Mouse (Mus musculus): ENCODE data around the gene Csde1.

Csde1 gene

GRCm38 (mm10) chr3:103020249-103020942 lies at the start of gene Csde1:
Gene Csde1 (plus strand): TSS chr3:103020426.
- peak; percentile 96 for DNase-seq (ENCODE audit: low read depth, low spot score)

GRCm38 (mm10) chr3:102970508-102970907 lies 49.7 kb upstream of the Csde1 start:
- DNase-seq (ENCODE audit: low read depth, low spot score): no peak

- no peak for DNase-seq (ENCODE audit: low read depth, low spot score)
These were observed 43.3 kb upstream of the Csde1 start for GRCm38 (mm10) chr3:102976906-102977305.

GRCm38 (mm10) chr3:102979550-102980348 lies 40.5 kb upstream of the Csde1 start:
- DNase-seq (ENCODE audit: low read depth, low spot score): no peak

- DNase-seq (ENCODE audit: low read depth, low spot score): no peak
These were observed 39.9 kb upstream of the Csde1 start for GRCm38 (mm10) chr3:102980349-102980736.

- DNase-seq (ENCODE audit: low read depth, low spot score): no peak
These were observed 29.2 kb upstream of the Csde1 start for GRCm38 (mm10) chr3:102991041-102991440.

- no peak for DNase-seq (ENCODE audit: low read depth, low spot score)
These were observed 27.3 kb upstream of the Csde1 start for GRCm38 (mm10) chr3:102992936-102993335.

GRCm38 (mm10) chr3:102995233-102995604 lies 25.0 kb upstream of the Csde1 start:
- no peak for DNase-seq (ENCODE audit: low read depth, low spot score)

- peak; percentile 85 for DNase-seq (ENCODE audit: low read depth, low spot score)
These were observed 24.5 kb upstream of the Csde1 start, which contains the start of gene Sike1 for GRCm38 (mm10) chr3:102995605-102996321. Gene Sike1 (plus strand): TSS chr3:102995708.

GRCm38 (mm10) chr3:102997036-102997435 lies 23.2 kb upstream of the Csde1 start:
- no peak for DNase-seq (ENCODE audit: low read depth, low spot score)

GRCm38 (mm10) chr3:102997591-102997990 lies 22.6 kb upstream of the Csde1 start:
- no peak for DNase-seq (ENCODE audit: low read depth, low spot score)

GRCm38 (mm10) chr3:103001595-103001994 lies 18.6 kb upstream of the Csde1 start:
- no peak for DNase-seq (ENCODE audit: low read depth, low spot score)

GRCm38 (mm10) chr3:103017350-103017749 lies 2.9 kb upstream of the Csde1 start:
- no peak for DNase-seq (ENCODE audit: low read depth, low spot score)

GRCm38 (mm10) chr3:103019462-103019861 lies 764 bp upstream of the Csde1 start:
- no peak for DNase-seq (ENCODE audit: low read depth, low spot score)

GRCm38 (mm10) chr3:103020943-103021638 lies 865 bp downstream of the Csde1 start:
- peak; percentile 84 for DNase-seq (ENCODE audit: low read depth, low spot score)

GRCm38 (mm10) chr3:103026174-103026573 lies 5.9 kb downstream of the Csde1 start:
- DNase-seq (ENCODE audit: low read depth, low spot score): no peak

- DNase-seq (ENCODE audit: low read depth, low spot score): no peak
These were observed 20.1 kb downstream of the Csde1 start for GRCm38 (mm10) chr3:103040285-103040684.

GRCm38 (mm10) chr3:103040861-103041379 lies 20.7 kb downstream of the Csde1 start:
- DNase-seq (ENCODE audit: low read depth, low spot score): no peak

GRCm38 (mm10) chr3:103056016-103056595 lies 35.9 kb downstream of the Csde1 start:
- DNase-seq (ENCODE audit: low read depth, low spot score): no peak

GRCm38 (mm10) chr3:103057752-103058151 lies 37.5 kb downstream of the Csde1 start:
- no peak for DNase-seq (ENCODE audit: low read depth, low spot score)
